Mouse (Mus musculus) embryo, embryonic 11.5 days (tissue): ENCODE results near the gene Scgb1b7.
"Not testable (repeated sequence)": the region's sequence is repeated elsewhere in the genome, so short reads cannot be mapped to it uniquely, and the experiment has no call there.

Experiments used
- DNase-seq: peaks from one replicate; pipeline ENCODE4 v3.0.0-alpha.2; 2012; ENCODE audit warnings: low read depth, low spot score

Scgb1b7 gene

GRCm38 (mm10) chr7:31712365-31712764, at the start of gene Scgb1b7:
Scgb1b7 (plus strand) TSS chr7:31712665.
- DNase-seq = not testable (repeated sequence)

- not testable (repeated sequence) for DNase-seq
Observed at GRCm38 (mm10) chr7:31705657-31706056, 6.8 kb upstream of the Scgb1b7 start, which contains the start of gene Scgb2b7. Scgb2b7 (minus strand) TSS chr7:31705757.
